14 mouse cellular contexts compared by ENCODE assay signal in genomic region chr8:111445960-111446660, GRCm38 (mm10). TPM values are rescaled to one million over a fixed set of nuclear protein-coding genes. Genes with fewer than 3 reads are reported as not detected.
DNase-seq lines count a peak whose midpoint lies in the region; ATAC-seq and TF ChIP-seq lines count a peak whose summit lies in the region.
"Had no signal": no experiment of that assay in that cellular context is flagged by ENCODE, and none has a peak within 500 bp of the region (broad histone marks: within the 10 kb centered on the region; RNA-seq: fewer than 3 reads in every experiment).

No protein-coding gene starts in this region.

- peak overlapping the region; percentile 23; the same call in 1 of the 2 replicates for H3K4me2 ChIP-seq in heart, embryonic 12.5 days
- H3K4me2 ChIP-seq in intestine, postnatal 0 days (replicated peaks; ENCODE audit: low read depth), result no peak overlapping the region
- H3K4me2 ChIP-seq in kidney, embryonic 14.5 days (replicated peaks; ENCODE audit: low read depth, low read length), result no peak overlapping the region
- H3K4me2 ChIP-seq: limb, embryonic 13.5 days; neural tube, embryonic 12.5 days had no signal

- ATAC-seq in heart, embryonic 12.5 days (ENCODE audit: insufficient number of reproducible peaks, low FRiP score), result peak; percentile 41; the same call in 1 of the 2 replicates
- ATAC-seq in intestine, postnatal 0 days, result peak; percentile 9; the same call in 1 of the 2 replicates
- ATAC-seq in kidney, embryonic 14.5 days (ENCODE audit: low FRiP score, low TSS enrichment), result no peak
- no peak for ATAC-seq in cerebellum, adult (ENCODE audit: insufficient number of reproducible peaks, low FRiP score, low TSS enrichment)

- intact Hi-C loops in gastrocnemius, adult 2 months (cut with DNase I), result no loop called here

- no peaks in the 10 kb centered on the region for H3K9me3 ChIP-seq in heart, embryonic 12.5 days (replicated peaks)
- no peaks in the 10 kb centered on the region for H3K9me3 ChIP-seq in intestine, postnatal 0 days (ENCODE audit: control insufficient read depth)
- H3K9me3 ChIP-seq in kidney, embryonic 14.5 days (ENCODE audit: control insufficient read depth, low read length), result no peaks in the 10 kb centered on the region
- H3K9me3 ChIP-seq: limb, embryonic 13.5 days; megakaryocyte, embryonic 14.5 days; neural tube, embryonic 12.5 days had no signal

- H3K36me3 ChIP-seq in heart, embryonic 12.5 days, result peaks cover 9% of the 10 kb centered on the region
- peaks cover 11% of the 10 kb centered on the region for H3K36me3 ChIP-seq in intestine, postnatal 0 days (ENCODE audit: control insufficient read depth, insufficient read depth)
- peaks cover 12% of the 10 kb centered on the region for H3K36me3 ChIP-seq in kidney, embryonic 14.5 days (ENCODE audit: control insufficient read depth, insufficient read depth, low read length)

- no peak overlapping the region for H3K9ac ChIP-seq in heart, embryonic 12.5 days
- no peak overlapping the region for H3K9ac ChIP-seq in intestine, postnatal 0 days (ENCODE audit: low read depth, low read length)
- H3K9ac ChIP-seq in kidney, embryonic 14.5 days (ENCODE audit: low read depth, low read length), result no peak overlapping the region
- H3K9ac ChIP-seq: limb, embryonic 13.5 days; neural tube, embryonic 12.5 days had no signal

- H3K27me3 ChIP-seq in heart, embryonic 12.5 days (replicated peaks), result no peaks in the 10 kb centered on the region
- H3K27me3 ChIP-seq in intestine, postnatal 0 days (replicated peaks; ENCODE audit: control insufficient read depth, insufficient read depth, low read length), result no peaks in the 10 kb centered on the region
- H3K27me3 ChIP-seq in kidney, embryonic 14.5 days (ENCODE audit: control insufficient read depth, insufficient read depth, low read length), result no peaks in the 10 kb centered on the region
- H3K27me3 ChIP-seq: limb, embryonic 13.5 days; neural tube, embryonic 12.5 days had no signal

- no peak for TF ChIP-seq CTCF in intestine, postnatal 0 days (IDR thresholded peaks at IDR 0.05; ENCODE audit: low read depth)
- no peak for TF ChIP-seq CTCF in gastrocnemius, adult 2 months (IDR thresholded peaks at IDR 0.05)

- peak overlapping the region; percentile 64 for H3K27ac ChIP-seq in heart, embryonic 12.5 days (ENCODE audit: poor library complexity, severe bottlenecking)
- no peak overlapping the region for H3K27ac ChIP-seq in intestine, postnatal 0 days (ENCODE audit: low read depth, low read length)
- H3K27ac ChIP-seq in kidney, embryonic 14.5 days (ENCODE audit: low read depth, low read length), result no peak overlapping the region
- no peak overlapping the region for H3K27ac ChIP-seq in gastrocnemius, adult 2 months
- H3K27ac ChIP-seq: layer of hippocampus, adult 2 months; limb, embryonic 13.5 days; neural tube, embryonic 12.5 days had no signal

- WGBS in heart, embryonic 12.5 days, result 24% methylated on average over 4 of the region's 4 CpGs
- WGBS in intestine, postnatal 0 days, result 51% methylated on average over 4 of the region's 4 CpGs
- 68% methylated on average over 4 of the region's 4 CpGs for whole genome bisulfite sequencing in kidney, embryonic 14.5 days

- no peak overlapping the region for H3K4me3 ChIP-seq in heart, embryonic 12.5 days
- no peak overlapping the region for H3K4me3 ChIP-seq in intestine, postnatal 0 days (ENCODE audit: low read depth, low read length)
- no peak overlapping the region for H3K4me3 ChIP-seq in kidney, embryonic 14.5 days (ENCODE audit: low read length)
- H3K4me3 ChIP-seq in gastrocnemius, adult 2 months, result no peak overlapping the region
- H3K4me3 ChIP-seq: layer of hippocampus, adult 2 months; limb, embryonic 13.5 days; megakaryocyte, embryonic 14.5 days; neural tube, embryonic 12.5 days had no signal

- peaks cover 35% of the 10 kb centered on the region for H3K4me1 ChIP-seq in heart, embryonic 12.5 days (replicated peaks)
- no peaks in the 10 kb centered on the region for H3K4me1 ChIP-seq in intestine, postnatal 0 days (replicated peaks; ENCODE audit: control insufficient read depth, insufficient read depth, low read length)
- no peaks in the 10 kb centered on the region for H3K4me1 ChIP-seq in kidney, embryonic 14.5 days (ENCODE audit: control insufficient read depth, insufficient read depth, low read length)
- H3K4me1 ChIP-seq: neural tube, embryonic 12.5 days had no signal

- DNase-seq in A20 (ENCODE audit: low read depth, low spot score), result peak; percentile 34
- peak; percentile 63 for DNase-seq in ES-CJ7 (ENCODE audit: low read depth, low spot score)
- DNase-seq in right cerebral cortex, postnatal 10 days (ENCODE audit: low spot score in 2 of 2), result no peak
- DNase-seq in gastrocnemius, adult 2 months, result no peak
- DNase-seq: cerebellum, adult 11 months; gastrocnemius, postnatal 10 days had no signal

RNA-seq across cellular contexts. Expression of gene Fa2h, which starts 52.5 kb away (rescaled TPM):
- polyA plus RNA-seq in heart, embryonic 12.5 days (2016; fragmentation: Nextera tagmentation; extraction: Ambion mirVana), result 0.15 TPM in 1 of 2 replicates, not detected in the other
- 0.50 and 2.6 TPM in 2 replicates for polyA plus RNA-seq in intestine, postnatal 0 days (2015; fragmentation: Nextera tagmentation; extraction: Ambion mirVana)
- polyA plus RNA-seq in kidney, embryonic 14.5 days (2014; fragmentation: Nextera tagmentation; extraction: Ambion mirVana), result 0.84 and 0.90 TPM in 2 replicates
- total RNA-seq in gastrocnemius, adult 2 months (2021), result under 1 TPM; 0.48 to 0.50 TPM
- polyA plus RNA-seq: limb, embryonic 13.5 days; neural tube, embryonic 12.5 days had no signal

Comparison
In these comparisons a context has a peak if more than half of its experiments do, and no peak if none do; other contexts are left out.
1. DNase-seq: peak in A20 (single experiment) and ES-CJ7 (single experiment); none in right cerebral cortex, postnatal 10 days (0 of 2) and gastrocnemius, adult 2 months (single experiment).
2. ATAC-seq: peak in heart, embryonic 12.5 days (single experiment) and intestine, postnatal 0 days (single experiment); none in kidney, embryonic 14.5 days (single experiment) and cerebellum, adult (single experiment).